Mouse (Mus musculus) testis, adult 2 months (tissue): ENCODE measurements around the gene Olfml2b.

ENCODE experiments used
- CTCF ChIP-seq: fragments of 200-500 bp; IDR thresholded peaks from 2 replicates; pipeline ENCODE4 v1.5.1; 2012; ENCODE audit warnings: low read depth, mild to moderate bottlenecking, inconsistent platforms, low read length, moderate library complexity; ENCODE audit not compliant: control insufficient read depth, insufficient read depth, insufficient replicate concordance
- POLR2A ChIP-seq: fragments of 200-500 bp; IDR thresholded peaks from 2 replicates; pipeline ENCODE4 v1.6.1; 2012; ENCODE audit warnings: low read depth, mild to moderate bottlenecking, inconsistent platforms, low read length, moderate library complexity; ENCODE audit not compliant: control insufficient read depth

- TF ChIP-seq CTCF (no peak), POLR2A (no peak)
These were observed 3.0 kb downstream of the Olfml2b start for GRCm38 (mm10) chr1:170647381-170647780.
